Mouse (Mus musculus): ENCODE results near the gene Pyurf. TPM values are rescaled to one million over a fixed set of nuclear protein-coding genes. Genes with fewer than 3 reads are reported as not detected.

Pyurf gene
- total RNA-seq (2023) = 1 to 10 TPM; 1.8 to 1.9 TPM

GRCm38 (mm10) chr6:57691467-57692261 lies at the start of gene Pyurf:
Pyurf (minus strand) TSS chr6:57692078.

GRCm38 (mm10) chr6:57702376-57702742 lies 10.5 kb upstream of the Pyurf start, which contains the start of gene Lancl2:
Lancl2 (plus strand) TSS chr6:57702540.

Other genes starting within 250 kb of the Pyurf start
- gene Ppm1k, start 156.6 kb downstream of the Pyurf start, total RNA-seq (2023) = 1 to 10 TPM; 6.5 to 6.9 TPM
- gene Herc6, start 111.1 kb downstream of the Pyurf start, total RNA-seq (2023) = 10 to 100 TPM; 11.9 to 13.3 TPM
- 10 to 100 TPM; 10.6 to 11.6 TPM for gene Lancl2, start 10.5 kb upstream of the Pyurf start, total RNA-seq (2023)
- gene Vopp1, start 133.1 kb upstream of the Pyurf start, total RNA-seq (2023) = 10 to 100 TPM; 14.1 to 15.4 TPM
- not detected for gene Vmn1r21, start 158.3 kb upstream of the Pyurf start, total RNA-seq (2023)
- gene Vmn1r22, start 215.9 kb upstream of the Pyurf start, total RNA-seq (2023) = not detected
- not detected for gene Vmn1r23, start 234.8 kb upstream of the Pyurf start, total RNA-seq (2023)

All from neutrophil, adult 59 days (primary cell).